Mouse (Mus musculus) G1E-ER4 (cell line): ENCODE data around the gene Serpinb6d. TPM values are rescaled to one million over a fixed set of nuclear protein-coding genes. Genes with fewer than 3 reads are reported as not detected.

Experiments
- GATA1 ChIP-seq: IDR thresholded peaks from one replicate; pipeline ENCODE4 v1.8.0; 2012; ENCODE audit warnings: low read length, inconsistent platforms
- polyA plus RNA-seq: library from polyadenylated mRNA; stranded (reverse); fragments of >175 nt; gene quantifications from 2 replicates; pipeline ENCODE4 v1.2.3, GENCODE M21; 2012

Serpinb6d gene
- not detected in 2 replicates for polyA plus RNA-seq

DNA sequence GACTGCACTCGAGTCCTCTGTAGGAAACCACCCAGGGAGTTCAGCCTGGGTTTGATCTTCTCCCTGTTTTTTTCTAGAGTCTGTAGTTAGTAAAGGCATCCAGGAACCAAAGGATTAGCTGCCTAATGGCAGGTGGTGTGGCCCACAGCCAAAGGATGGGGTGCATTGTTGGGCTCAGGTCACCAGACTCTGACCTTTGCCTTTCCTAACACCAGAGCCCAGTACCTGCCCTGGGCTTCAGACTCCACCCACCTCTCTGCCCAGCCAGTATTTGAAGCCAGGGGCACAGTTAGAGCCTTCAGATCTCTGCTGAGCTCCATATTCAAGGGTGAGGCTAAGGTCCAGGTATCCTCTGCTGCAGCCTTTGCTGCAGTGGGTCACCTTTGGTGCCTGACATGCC, at the start of gene Serpinb6d:
Gene Serpinb6d, plus strand, starts transcription at position 301 of the 400 bp plus-strand sequence.
- no peak for TF ChIP-seq GATA1

DNA sequence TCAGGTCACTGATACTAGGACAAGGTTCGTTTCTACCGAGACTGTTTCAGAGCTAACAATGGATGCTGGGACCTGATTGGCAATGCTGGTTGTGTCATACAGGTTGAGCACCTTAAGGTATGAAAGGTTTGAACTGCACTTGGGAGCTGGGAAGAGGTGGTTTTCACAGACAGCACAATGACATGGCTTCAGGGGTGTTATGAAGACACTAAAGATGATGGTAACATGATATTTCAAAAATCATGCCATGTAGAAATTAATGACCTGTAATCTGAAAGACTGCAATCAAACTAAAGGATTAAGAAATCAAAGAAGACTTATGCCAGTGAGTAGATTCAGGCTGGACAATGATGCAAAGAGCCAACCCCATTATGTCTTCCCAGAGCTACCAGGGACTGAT, 38.3 kb upstream of the Serpinb6d start:
- TF ChIP-seq GATA1: no peak

DNA sequence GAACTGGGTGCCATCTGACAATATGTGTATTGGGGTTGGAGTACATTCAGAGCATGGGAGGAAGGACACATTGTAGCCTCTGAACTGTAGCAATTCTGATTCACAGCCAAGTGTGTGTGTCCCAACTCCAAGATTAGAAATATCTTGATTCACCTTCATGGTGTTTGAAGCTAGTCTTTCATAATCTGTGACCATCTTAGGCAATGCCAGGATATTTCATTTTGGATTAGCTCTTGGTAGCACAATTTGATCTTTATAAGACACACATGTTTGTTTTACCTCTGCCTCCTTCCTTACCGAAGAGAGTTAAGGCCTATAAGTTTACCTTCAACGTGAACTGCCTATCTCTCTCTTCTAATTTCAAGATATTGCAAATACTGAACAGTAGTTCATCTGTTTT, 18.7 kb upstream of the Serpinb6d start:
- no peak for TF ChIP-seq GATA1

DNA sequence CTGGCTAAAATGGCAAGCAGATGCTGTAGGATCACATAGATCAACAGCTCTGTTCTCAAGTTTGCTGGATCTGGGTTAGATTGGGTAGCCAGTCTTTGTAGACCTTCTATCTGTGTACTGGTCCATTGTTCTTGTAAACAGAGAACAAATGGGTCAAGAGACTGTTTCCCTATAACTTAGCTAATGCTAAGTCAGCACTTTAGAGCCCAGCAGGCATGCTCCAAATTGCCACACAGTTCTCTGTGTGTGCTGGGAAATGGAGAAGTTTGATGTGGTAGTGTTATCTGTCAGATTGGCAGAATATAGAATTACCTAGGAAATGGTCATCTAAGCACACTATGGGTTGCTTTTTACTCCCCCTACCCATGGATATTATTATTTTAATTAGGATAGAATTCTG, 1.3 kb downstream of the Serpinb6d start:
- TF ChIP-seq GATA1: no peak

DNA sequence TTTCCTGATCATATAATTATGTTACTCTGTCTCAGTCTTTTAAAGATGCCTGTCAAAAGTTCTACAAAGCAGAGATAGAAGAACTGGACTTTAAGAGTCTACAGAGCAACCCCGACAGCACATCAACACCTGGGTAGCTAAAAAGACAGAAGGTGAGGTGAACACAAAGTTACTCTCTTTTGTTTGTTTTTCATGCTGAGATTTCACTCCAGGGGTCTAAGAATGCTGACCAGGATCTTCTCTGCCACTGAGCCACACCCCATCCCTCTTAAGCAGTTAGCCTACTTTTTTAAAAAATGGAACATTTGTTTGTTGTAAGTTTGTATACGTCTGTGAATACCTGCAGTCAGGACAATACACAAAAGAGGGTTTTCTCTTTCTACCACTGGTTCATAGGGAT, 59.1 kb downstream of the Serpinb6d start:
- no peak for TF ChIP-seq GATA1

Other genes starting within 250 kb of the Serpinb6d start
- not detected in 2 replicates for gene Serpinb9g, start 176.6 kb upstream of the Serpinb6d start, polyA plus RNA-seq
- not detected in 2 replicates for gene Serpinb6e, start 182.0 kb downstream of the Serpinb6d start, polyA plus RNA-seq
- not detected in 2 replicates for gene Serpinb6c, start 244.3 kb downstream of the Serpinb6d start, polyA plus RNA-seq